Mouse (Mus musculus) ES-Bruce4 (cell line): ENCODE measurements at regions not wholly inside any gene's neighbourhood (a gene's known extent, or its start where the extent isn't known, plus 50 kb on each side); places are given as distances from the start of the nearest gene placed in this dataset.

Experiments used
- CTCF ChIP-seq: IDR thresholded peaks from one replicate; pipeline ENCODE4 v1.8.1; 2011; ENCODE audit warnings: low read depth, low read length
- EP300 ChIP-seq: IDR thresholded peaks from 2 replicates; pipeline ENCODE4 v1.6.1; 2011; ENCODE audit warnings: low read depth, low read length; ENCODE audit not compliant: insufficient read depth
- POLR2A ChIP-seq: IDR thresholded peaks from one replicate; pipeline ENCODE4 v1.8.1; 2011; ENCODE audit warnings: low read length; ENCODE audit not compliant: insufficient read depth

GRCm38 (mm10) chr9:92731396-92731795, 189.4 kb downstream of the Plod2 start:
- no peak for TF ChIP-seq EP300
- TF ChIP-seq CTCF, result no peak
- TF ChIP-seq POLR2A, result no peak
